Mouse (Mus musculus) brain, embryonic 14.5 days (tissue): ENCODE measurements around the gene Lrrc30.

Source experiments
- CTCF ChIP-seq: fragments of 200-500 bp; IDR thresholded peaks from 2 replicates; pipeline ENCODE4 v1.5.1; 2012; ENCODE audit warnings: inconsistent platforms, mild to moderate bottlenecking, moderate library complexity, borderline replicate concordance; ENCODE audit not compliant: insufficient read depth, insufficient read length; ENCODE audit errors: extremely low read depth
- POLR2A ChIP-seq: fragments of 200-500 bp; IDR thresholded peaks from 2 replicates; pipeline ENCODE4 v1.6.1; 2012; ENCODE audit warnings: mild to moderate bottlenecking, inconsistent platforms, borderline replicate concordance; ENCODE audit not compliant: poor library complexity, insufficient read depth, insufficient read length, severe bottlenecking; ENCODE audit errors: extremely low read depth

DNA sequence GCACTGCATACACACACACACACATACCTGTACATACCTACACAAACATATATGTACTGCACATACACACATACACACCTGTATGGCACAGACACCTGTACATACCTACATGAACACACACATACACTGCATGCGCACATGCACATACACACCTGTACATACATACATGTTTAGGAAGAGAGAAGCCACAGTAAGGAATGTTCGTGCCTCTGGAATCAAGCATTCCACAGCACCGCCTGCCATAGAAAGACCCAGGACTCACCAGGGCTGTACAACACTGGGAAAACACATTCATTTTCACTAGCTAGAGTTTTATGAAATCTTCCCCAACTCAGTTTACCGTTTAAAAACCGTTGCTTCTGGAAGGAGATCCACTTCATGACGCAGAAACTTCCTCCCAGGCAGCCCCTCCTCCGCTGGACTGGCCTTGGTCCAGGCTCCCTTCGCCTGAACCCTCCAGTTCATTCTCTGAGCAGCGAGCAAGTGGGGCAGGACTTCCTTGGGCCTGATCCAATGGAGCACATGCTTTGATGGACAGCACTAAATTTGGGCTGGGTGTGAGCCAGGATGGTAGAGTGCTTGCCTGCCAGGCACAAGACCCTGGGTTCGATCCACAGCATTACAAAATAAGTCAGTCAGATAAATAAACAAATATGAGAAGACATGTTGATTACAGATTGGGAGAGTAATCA lies 5.7 kb upstream of the Lrrc30 start:
- TF ChIP-seq CTCF (no peak), POLR2A (no peak)
